Mouse (Mus musculus) common myeloid progenitor, adult 5-6 weeks (primary cell): Measurements from ENCODE around the gene Pate2. TPM values are rescaled to one million over a fixed set of nuclear protein-coding genes. Genes with fewer than 3 reads are reported as not detected.
"Not testable (repeated sequence)": the region's sequence is repeated elsewhere in the genome, so short reads cannot be mapped to it uniquely, and the experiment has no call there.

Source experiments
- ATAC-seq: replicated peaks from 2 replicates; pipeline ENCODE4 v1.8.0; 2016; ENCODE audit warnings: low read depth, mild to moderate bottlenecking, moderate TSS enrichment, inconsistent platforms; ENCODE audit not compliant: poor library complexity, severe bottlenecking
- total RNA-seq: library from RNA; stranded (forward); fragments of 200-1000, 187-1606 nt; gene quantifications from 2 replicates; pipeline ENCODE4 v1.2.3, GENCODE M21; 2017

Pate2 gene
- total RNA-seq, 1 experiment from 2014 or later: 0.82 TPM

- ATAC-seq: no peak
Observed at GRCm38 (mm10) chr9:35548455-35548854, 21.6 kb upstream of the Pate2 start.

GRCm38 (mm10) chr9:35556494-35557102 is 13.5 kb upstream of the Pate2 start:
- no peak for ATAC-seq

GRCm38 (mm10) chr9:35558257-35559008 is 11.7 kb upstream of the Pate2 start, which contains the start of the genes Ddx25 and Pus3:
Gene Ddx25 (minus strand): TSS chr9:35558528.
Gene Pus3 (plus strand): TSS chr9:35558595.
- ATAC-seq: peak; percentile 6; the same call in 1 of the 2 replicates

GRCm38 (mm10) chr9:35559009-35559890 is 10.8 kb upstream of the Pate2 start:
- ATAC-seq: peak; percentile 95

- ATAC-seq: no peak
Observed at GRCm38 (mm10) chr9:35561076-35561475, 9.0 kb upstream of the Pate2 start.

- no peak for ATAC-seq
Observed at GRCm38 (mm10) chr9:35561583-35561982, 8.5 kb upstream of the Pate2 start.

- ATAC-seq: no peak
Observed at GRCm38 (mm10) chr9:35564536-35565240, 5.4 kb upstream of the Pate2 start.

- no peak for ATAC-seq
Observed at GRCm38 (mm10) chr9:35567995-35568394, 2.1 kb upstream of the Pate2 start.

GRCm38 (mm10) chr9:35570663-35571062 is 579 bp downstream of the Pate2 start:
- ATAC-seq: no peak

- no peak for ATAC-seq
Observed at GRCm38 (mm10) chr9:35574416-35574815, 4.3 kb downstream of the Pate2 start.

GRCm38 (mm10) chr9:35587674-35588073 is 17.6 kb downstream of the Pate2 start:
- peak; percentile 62 for ATAC-seq

- ATAC-seq: peak; percentile 73
Observed at GRCm38 (mm10) chr9:35592903-35593302, 22.8 kb downstream of the Pate2 start.

- no peak for ATAC-seq
Observed at GRCm38 (mm10) chr9:35607647-35608405, 37.7 kb downstream of the Pate2 start.

GRCm38 (mm10) chr9:35611841-35612240 is 41.8 kb downstream of the Pate2 start, which contains the start of gene Pate4:
Gene Pate4 (minus strand): TSS chr9:35611941.
- ATAC-seq: no peak

GRCm38 (mm10) chr9:35614005-35614404 is 43.9 kb downstream of the Pate2 start:
- ATAC-seq: no peak

GRCm38 (mm10) chr9:35616784-35617183 is 46.7 kb downstream of the Pate2 start:
- ATAC-seq: not testable (repeated sequence)

- ATAC-seq: no peak
Observed at GRCm38 (mm10) chr9:35632981-35633380, 62.9 kb downstream of the Pate2 start.

GRCm38 (mm10) chr9:35648102-35648501 is 78.0 kb downstream of the Pate2 start, which contains the start of gene Pate3:
Gene Pate3 (minus strand): TSS chr9:35648202.
- ATAC-seq: no peak

- no peak for ATAC-seq
Observed at GRCm38 (mm10) chr9:35673557-35673956, 103.5 kb downstream of the Pate2 start.
